Mouse (Mus musculus) stomach, postnatal 0 days (tissue): ENCODE data around the gene Gm13283. TPM values are rescaled to one million over a fixed set of nuclear protein-coding genes. Genes with fewer than 3 reads are reported as not detected.
"Not testable (repeated sequence)": the region's sequence is repeated elsewhere in the genome, so short reads cannot be mapped to it uniquely, and the experiment has no call there.

Experiments used
- ATAC-seq: fragments of 200-750 bp; cut with Nextera tagmentation; 2 replicates; pipeline ENCODE4 v1.8.0; 2017; ENCODE audit not compliant: low FRiP score, low TSS enrichment
- DNase-seq: peaks from one replicate; pipeline ENCODE4 v3.0.0-alpha.2; 2016; ENCODE audit warnings: low spot score
- H3K27ac ChIP-seq: fragments of 300-500 bp; sonication (generic); replicated peaks from 2 replicates; pipeline ENCODE4 v1.5.1; 2014; ENCODE audit warnings: mild to moderate bottlenecking, control low read depth
- H3K27me3 ChIP-seq: fragments of 300-500 bp; sonication (generic); 2 replicates; pipeline ENCODE4 v1.6.1; 2014; ENCODE audit warnings: low read length; ENCODE audit not compliant: control insufficient read depth, insufficient read depth
- H3K36me3 ChIP-seq: fragments of 300-500 bp; sonication (generic); 2 replicates; pipeline ENCODE4 v1.6.1; 2014; ENCODE audit warnings: low read length, mixed read lengths; ENCODE audit not compliant: control insufficient read depth, insufficient read depth
- H3K4me1 ChIP-seq: fragments of 300-500 bp; sonication (generic); replicated peaks from 2 replicates; pipeline ENCODE4 v1.6.1; 2014; ENCODE audit warnings: antibody characterized with exemption; ENCODE audit not compliant: control insufficient read depth, insufficient read depth
- H3K4me2 ChIP-seq: fragments of 300-500 bp; sonication (generic); replicated peaks from 2 replicates; pipeline ENCODE4 v1.6.1; 2014; ENCODE audit warnings: low read depth, mild to moderate bottlenecking, control low read depth, moderate library complexity
- H3K4me3 ChIP-seq: fragments of 300-500 bp; sonication (generic); 2 replicates; pipeline ENCODE4 v1.5.1; 2014; ENCODE audit warnings: low read depth, low read length, control low read depth
- H3K9ac ChIP-seq: fragments of 300-500 bp; sonication (generic); 2 replicates; pipeline ENCODE4 v1.6.1; 2014; ENCODE audit warnings: mild to moderate bottlenecking, low read length, control low read depth, mixed read lengths
- H3K9me3 ChIP-seq: fragments of 300-500 bp; sonication (generic); 2 replicates; pipeline ENCODE4 v1.6.1; 2016; ENCODE audit warnings: low read length; ENCODE audit not compliant: control insufficient read depth
- CTCF ChIP-seq: IDR thresholded peaks from 2 replicates; pipeline ENCODE4 v1.5.1; 2016; ENCODE audit warnings: antibody characterized with exemption, low read depth, mild to moderate bottlenecking, moderate library complexity
- EP300 ChIP-seq: optimal IDR thresholded peaks from 2 replicates; pipeline ENCODE3; 2016; ENCODE audit warnings: antibody characterized with exemption
- WGBS: fragments of 180-500 bp; shearing (Covaris S2); extraction: QIAGEN DNeasy Blood & Tissue Kit; methylation state at CpG from one replicate; pipeline ENCODE4 v1.1.7; 2014; 5-methylcytosine and 5-hydroxymethylcytosine counted together
- polyA plus RNA-seq: library from polyadenylated mRNA; unstranded; fragments of >200 nt; fragmentation: Nextera tagmentation; extraction: Ambion mirVana; gene quantifications from 2 replicates; pipeline ENCODE4 v1.2.1, GENCODE M21; 2015

Gene Gm13283
- polyA plus RNA-seq, 1 experiment from 2014 or later = 0.24 TPM

DNA sequence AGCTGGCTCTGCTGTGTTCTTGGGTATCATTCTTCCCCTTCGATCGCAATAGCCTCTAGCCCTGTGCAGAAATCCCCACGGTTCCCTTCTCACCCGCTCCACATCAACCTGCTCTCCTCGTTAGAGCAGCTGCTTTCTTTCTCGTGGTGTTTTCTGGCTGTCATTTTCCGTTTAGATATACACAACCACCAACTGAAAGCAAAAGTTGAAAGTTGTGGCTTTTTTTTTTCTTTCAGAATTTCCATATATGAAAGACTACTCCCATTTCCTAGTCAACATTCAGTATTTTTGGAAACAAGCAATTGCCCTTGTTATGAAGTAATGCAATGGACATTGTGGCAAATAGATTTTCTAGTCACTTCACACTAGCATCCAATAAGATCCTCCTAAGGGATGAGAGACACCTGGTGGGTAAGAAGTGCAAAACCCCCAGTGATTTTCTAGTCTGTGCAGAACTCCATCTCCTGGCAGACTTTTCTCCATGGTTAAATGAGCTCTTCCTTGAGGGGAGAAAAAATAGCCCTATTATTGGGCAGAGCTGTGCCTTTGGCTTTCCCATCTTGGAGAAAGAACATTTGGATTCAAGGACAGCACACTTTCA, 17.0 kb upstream of the Gm13283 start:
- no peak overlapping the region for H3K9ac ChIP-seq
- no peaks in the 10 kb centered on the region for H3K4me1 ChIP-seq
- no peak overlapping the region for H3K4me3 ChIP-seq
- no peaks in the 10 kb centered on the region for H3K27me3 ChIP-seq
- H3K36me3 ChIP-seq = no peaks in the 10 kb centered on the region
- DNase-seq (no peak), ATAC-seq (no peak)
- H3K4me2 ChIP-seq = no peak overlapping the region
- TF ChIP-seq EP300 (no peak), CTCF (peak; percentile 58)
- H3K27ac ChIP-seq = 0 out of 2 replicates have a peak overlapping the region, but pooled peaks have one; percentile 40
- WGBS = 47% methylated on average over 7 of the region's 7 CpGs
- no peaks in the 10 kb centered on the region for H3K9me3 ChIP-seq

- ATAC-seq (no peak), DNase-seq (no peak)
- TF ChIP-seq EP300 (no peak), CTCF (peak; percentile 38; the same call in 1 of the 2 replicates)
- 59% methylated on average over 3 of the region's 3 CpGs for WGBS
- no peak overlapping the region for H3K4me2 ChIP-seq
- no peaks in the 10 kb centered on the region for H3K27me3 ChIP-seq
- no peak overlapping the region for H3K4me3 ChIP-seq
- no peak overlapping the region for H3K9ac ChIP-seq
- H3K9me3 ChIP-seq = no peaks in the 10 kb centered on the region
- H3K36me3 ChIP-seq = no peaks in the 10 kb centered on the region
- H3K27ac ChIP-seq = no peak overlapping the region
- H3K4me1 ChIP-seq = no peaks in the 10 kb centered on the region
Measured at GRCm38 (mm10) chr4:88744207-88744606, 15.7 kb upstream of the Gm13283 start.

GRCm38 (mm10) chr4:88749926-88750325, 10.0 kb upstream of the Gm13283 start:
- Histone ChIP-seq H3K36me3 (no peaks in the 10 kb centered on the region), H3K9me3 (no peaks in the 10 kb centered on the region), H3K4me2 (no peak overlapping the region), H3K4me1 (no peaks in the 10 kb centered on the region), H3K9ac (no peak overlapping the region), H3K4me3 (no peak overlapping the region), H3K27me3 (no peaks in the 10 kb centered on the region), H3K27ac (no peak overlapping the region)
- WGBS = 52% methylated on average over 6 of the region's 6 CpGs
- ATAC-seq (no peak), DNase-seq (no peak)
- TF ChIP-seq CTCF (no peak), EP300 (no peak)

DNA sequence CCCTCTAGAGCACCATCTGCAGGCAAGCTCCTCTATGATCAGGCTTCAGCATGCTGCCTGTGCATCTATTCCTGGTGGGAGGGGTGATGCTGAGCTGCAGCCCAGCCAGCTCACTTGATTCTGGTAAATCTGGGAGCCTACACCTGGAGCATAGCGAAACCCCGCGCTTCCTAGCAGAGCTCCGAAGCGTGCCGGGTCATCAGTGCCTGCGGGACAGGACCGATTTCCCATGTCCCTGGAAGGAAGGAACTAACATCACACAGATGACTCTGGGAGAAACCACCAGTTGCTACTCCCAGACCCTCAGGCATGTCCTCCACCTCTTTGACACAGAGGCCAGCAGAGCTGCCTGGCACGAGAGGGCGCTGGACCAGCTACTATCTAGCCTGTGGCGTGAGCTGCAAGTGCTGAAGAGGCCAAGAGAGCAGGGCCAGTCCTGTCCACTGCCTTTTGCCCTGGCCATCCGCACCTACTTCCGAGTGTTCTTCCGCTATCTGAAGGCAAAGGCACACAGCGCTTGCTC, 5.0 kb upstream of the Gm13283 start, which contains the start of gene Gm13271:
Gene Gm13271 (plus strand): TSS at position 51 of the 523 bp plus-strand sequence.
- TF ChIP-seq CTCF = peak; percentile 40
- H3K4me3 ChIP-seq, H3K4me1 ChIP-seq, H3K4me2 ChIP-seq, H3K27ac ChIP-seq, H3K9ac ChIP-seq, H3K27me3 ChIP-seq, DNase-seq, ATAC-seq, H3K9me3 ChIP-seq, H3K36me3 ChIP-seq: not testable (repeated sequence)
- WGBS = 71% methylated on average over 13 of the region's 15 CpGs

GRCm38 (mm10) chr4:88756581-88757513, 3.1 kb upstream of the Gm13283 start:
- not testable (repeated sequence) for H3K36me3 ChIP-seq, ATAC-seq, H3K4me1 ChIP-seq, H3K27me3 ChIP-seq, H3K9me3 ChIP-seq
- peak overlapping the region; percentile 66 for H3K4me2 ChIP-seq
- DNase-seq = peak; percentile 48
- 11% methylated on average over 28 of the region's 31 CpGs for WGBS
- H3K27ac ChIP-seq = peak overlapping the region; percentile 96
- peak overlapping the region; percentile 49 for H3K4me3 ChIP-seq
- H3K9ac ChIP-seq = peak overlapping the region; percentile 64
